Mouse (Mus musculus) lung, embryonic 14.5 days (tissue): ENCODE measurements at regions not wholly inside any gene's neighbourhood (a gene's known extent, or its start where the extent isn't known, plus 50 kb on each side); places are given as distances from the start of the nearest gene placed in this dataset.

ENCODE experiments used
- ATAC-seq: fragments of 200-750 bp; cut with Nextera tagmentation; 2 replicates; pipeline ENCODE4 v1.8.0; 2017; ENCODE audit warnings: mild to moderate bottlenecking, moderate TSS enrichment, moderate library complexity; ENCODE audit not compliant: insufficient read depth
- DNase-seq: peaks from one replicate; pipeline ENCODE4 v3.0.0-alpha.2; 2015
- H3K27ac ChIP-seq: fragments of 300-500 bp; sonication (generic); 2 replicates; pipeline ENCODE4 v1.5.1; 2014; ENCODE audit warnings: low read depth, mild to moderate bottlenecking, moderate library complexity
- H3K27me3 ChIP-seq: fragments of 300-500 bp; sonication (generic); 2 replicates; pipeline ENCODE4 v1.6.1; 2014; ENCODE audit warnings: low read length, control low read depth; ENCODE audit not compliant: insufficient read depth
- H3K36me3 ChIP-seq: fragments of 300-500 bp; sonication (generic); 2 replicates; pipeline ENCODE4 v1.6.1; 2014; ENCODE audit warnings: control low read depth; ENCODE audit not compliant: insufficient read depth
- H3K4me1 ChIP-seq: fragments of 300-500 bp; sonication (generic); 2 replicates; pipeline ENCODE4 v1.6.1; 2014; ENCODE audit warnings: antibody characterized with exemption, control low read depth; ENCODE audit not compliant: insufficient read depth
- H3K4me2 ChIP-seq: fragments of 300-500 bp; sonication (generic); 2 replicates; pipeline ENCODE4 v1.6.1; 2014; ENCODE audit warnings: mild to moderate bottlenecking
- H3K4me3 ChIP-seq: fragments of 300-500 bp; sonication (generic); 2 replicates; pipeline ENCODE4 v1.5.1; 2014; ENCODE audit warnings: low read depth, low read length
- H3K9ac ChIP-seq: fragments of 300-500 bp; sonication (generic); 2 replicates; pipeline ENCODE4 v1.6.1; 2014
- H3K9me3 ChIP-seq: fragments of 300-500 bp; sonication (generic); 2 replicates; pipeline ENCODE4 v1.6.1; 2016; ENCODE audit warnings: low read depth, low read length, control low read depth
- CTCF ChIP-seq: IDR thresholded peaks from 2 replicates; pipeline ENCODE4 v1.5.1; 2016; ENCODE audit warnings: antibody characterized with exemption, low read depth
- WGBS: fragments of 180-500 bp; shearing (Covaris S2); extraction: QIAGEN DNeasy Blood & Tissue Kit; methylation state at CpG from one replicate; pipeline ENCODE4 v1.1.7; 2014; 5-methylcytosine and 5-hydroxymethylcytosine counted together

GRCm38 (mm10) chr4:35400511-35400910 lies 174.5 kb upstream of the C9orf72 start:
- WGBS, result 78% methylated on average over 6 of the region's 6 CpGs
- no peaks in the 10 kb centered on the region for H3K4me1 ChIP-seq
- H3K4me2 ChIP-seq, result no peak overlapping the region
- no peaks in the 10 kb centered on the region for H3K36me3 ChIP-seq
- H3K4me3 ChIP-seq, result no peak overlapping the region
- no peaks in the 10 kb centered on the region for H3K27me3 ChIP-seq
- no peaks in the 10 kb centered on the region for H3K9me3 ChIP-seq
- H3K27ac ChIP-seq, result no peak overlapping the region
- TF ChIP-seq CTCF, result no peak
- ATAC-seq (no peak), DNase-seq (no peak)
- H3K9ac ChIP-seq, result no peak overlapping the region

GRCm38 (mm10) chr4:35395583-35395877 lies 169.6 kb upstream of the C9orf72 start:
- H3K27me3 ChIP-seq, result no peaks in the 10 kb centered on the region
- ATAC-seq, result no peak
- no peak for TF ChIP-seq CTCF

DNA sequence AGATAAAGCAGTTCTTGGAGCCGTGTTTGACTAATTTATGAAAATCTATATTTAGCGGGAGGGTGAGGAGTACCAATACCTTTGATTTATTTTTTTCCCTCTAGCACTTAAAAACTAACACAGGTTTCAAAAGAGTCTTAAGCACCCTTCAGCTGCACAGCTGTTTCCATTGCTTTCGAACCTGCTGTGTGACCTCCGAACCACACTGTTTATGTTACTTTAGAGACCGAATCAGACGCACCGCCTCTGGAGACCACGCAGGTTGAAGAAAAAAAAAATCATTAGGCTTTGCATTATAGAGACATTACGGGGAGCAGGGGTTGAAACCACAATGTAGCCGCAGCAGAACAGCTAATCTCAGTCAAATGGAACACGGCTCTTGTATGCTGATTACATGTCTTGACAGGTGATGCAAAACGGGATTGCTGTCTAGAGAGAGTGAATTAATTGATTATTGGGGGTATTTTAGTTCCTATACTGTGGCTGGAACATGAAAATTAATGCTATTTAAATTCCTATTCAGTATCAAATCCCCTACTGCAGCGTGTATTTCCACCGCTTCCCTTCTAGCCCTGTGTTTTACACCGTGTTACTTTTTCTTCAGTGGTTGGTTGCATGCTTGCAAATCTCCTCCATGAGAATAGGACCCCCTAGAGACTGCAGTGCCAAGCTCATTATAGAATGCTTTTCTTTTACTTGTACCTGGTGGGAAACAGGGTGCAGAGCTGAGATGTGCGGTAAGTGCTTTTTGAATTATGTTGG lies 169.0 kb upstream of the C9orf72 start:
- Histone ChIP-seq H3K9ac (no peak overlapping the region), H3K27me3 (no peaks in the 10 kb centered on the region), H3K36me3 (no peaks in the 10 kb centered on the region), H3K4me3 (no peak overlapping the region), H3K9me3 (no peaks in the 10 kb centered on the region), H3K27ac (no peak overlapping the region), H3K4me2 (no peak overlapping the region), H3K4me1 (no peaks in the 10 kb centered on the region)
- ATAC-seq (no peak), DNase-seq (peak; percentile 8)
- WGBS, result 34% methylated on average over 16 of the region's 16 CpGs
- no peak for TF ChIP-seq CTCF

More at GRCm38 (mm10) chr4:35395583-35395877, 169.6 kb upstream of the C9orf72 start:
- H3K4me2 ChIP-seq, result no peak overlapping the region
- H3K36me3 ChIP-seq, result no peaks in the 10 kb centered on the region
- H3K27ac ChIP-seq, result no peak overlapping the region
- no peak overlapping the region for H3K4me3 ChIP-seq
- H3K4me1 ChIP-seq, result no peaks in the 10 kb centered on the region
- no peaks in the 10 kb centered on the region for H3K9me3 ChIP-seq
- WGBS, result 87% methylated on average over 5 of the region's 5 CpGs
- H3K9ac ChIP-seq, result no peak overlapping the region
- no peak for DNase-seq

DNA sequence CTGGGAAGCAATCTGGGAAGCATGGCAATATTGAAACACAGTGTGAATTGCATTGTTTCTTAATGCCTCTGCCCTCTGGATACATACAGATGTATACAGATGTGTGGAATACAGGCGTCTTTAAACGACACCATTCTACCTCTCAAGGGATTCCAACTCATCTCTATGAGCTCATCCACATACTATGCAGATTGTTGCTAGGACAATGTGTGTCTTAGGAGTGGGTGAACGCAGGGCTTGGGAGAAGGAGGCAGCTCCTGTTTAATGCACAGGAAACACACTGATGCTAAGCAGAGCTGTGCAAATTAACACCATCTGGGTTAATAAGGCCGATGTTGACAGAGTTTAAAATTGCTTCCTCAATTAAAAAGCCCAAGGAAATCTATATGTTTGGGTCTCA lies 149.8 kb upstream of the C9orf72 start:
- no peaks in the 10 kb centered on the region for H3K9me3 ChIP-seq
- H3K4me3 ChIP-seq, result no peak overlapping the region
- H3K27ac ChIP-seq, result no peak overlapping the region
- DNase-seq (no peak), ATAC-seq (no peak)
- 83% methylated on average over 4 of the region's 4 CpGs for WGBS
- no peaks in the 10 kb centered on the region for H3K4me1 ChIP-seq
- TF ChIP-seq CTCF, result no peak
- no peaks in the 10 kb centered on the region for H3K27me3 ChIP-seq
- no peaks in the 10 kb centered on the region for H3K36me3 ChIP-seq
- no peak overlapping the region for H3K4me2 ChIP-seq
- no peak overlapping the region for H3K9ac ChIP-seq

- Histone ChIP-seq H3K9me3 (no peaks in the 10 kb centered on the region), H3K36me3 (no peaks in the 10 kb centered on the region), H3K27me3 (no peaks in the 10 kb centered on the region), H3K27ac (no peak overlapping the region), H3K9ac (no peak overlapping the region), H3K4me1 (no peaks in the 10 kb centered on the region), H3K4me2 (no peak overlapping the region), H3K4me3 (no peak overlapping the region)
- no peak for DNase-seq
- ATAC-seq, result no peak
- WGBS, result 58% methylated on average over 9 of the region's 9 CpGs
- no peak for TF ChIP-seq CTCF
Measured at GRCm38 (mm10) chr4:35373213-35373860, 147.4 kb upstream of the C9orf72 start.

- whole genome bisulfite sequencing, result 25% methylated on average over 8 of the region's 8 CpGs
- no peak overlapping the region for H3K4me3 ChIP-seq
- no peaks in the 10 kb centered on the region for H3K36me3 ChIP-seq
- ATAC-seq (peak; percentile 73), DNase-seq (peak; percentile 94)
- H3K27ac ChIP-seq, result no peak overlapping the region
- peak; percentile 97 for TF ChIP-seq CTCF
- H3K4me1 ChIP-seq, result no peaks in the 10 kb centered on the region
- no peaks in the 10 kb centered on the region for H3K9me3 ChIP-seq
- no peak overlapping the region for H3K4me2 ChIP-seq
- H3K9ac ChIP-seq, result no peak overlapping the region
- no peaks in the 10 kb centered on the region for H3K27me3 ChIP-seq
Measured at GRCm38 (mm10) chr4:35372528-35373212, 146.7 kb upstream of the C9orf72 start.

- no peaks in the 10 kb centered on the region for H3K4me1 ChIP-seq
- DNase-seq (no peak), ATAC-seq (no peak)
- no peak overlapping the region for H3K4me3 ChIP-seq
- H3K27me3 ChIP-seq, result no peaks in the 10 kb centered on the region
- 68% methylated on average over 7 of the region's 7 CpGs for WGBS
- H3K9ac ChIP-seq, result no peak overlapping the region
- H3K9me3 ChIP-seq, result no peaks in the 10 kb centered on the region
- no peak overlapping the region for H3K27ac ChIP-seq
- no peaks in the 10 kb centered on the region for H3K36me3 ChIP-seq
- no peak for TF ChIP-seq CTCF
- H3K4me2 ChIP-seq, result no peak overlapping the region
Measured at GRCm38 (mm10) chr4:35364161-35364560, 138.2 kb upstream of the C9orf72 start.
